Mouse (Mus musculus) megakaryocyte progenitor cell, adult 5-6 weeks (primary cell): Measurements from ENCODE around the gene Lsamp. TPM values are rescaled to one million over a fixed set of nuclear protein-coding genes. Genes with fewer than 3 reads are reported as not detected.
"Not testable (repeated sequence)": the region's sequence is repeated elsewhere in the genome, so short reads cannot be mapped to it uniquely, and the experiment has no call there.

ENCODE experiments used
- ATAC-seq: replicated peaks from 2 replicates; pipeline ENCODE4 v1.8.0; 2016; ENCODE audit warnings: mild to moderate bottlenecking, moderate TSS enrichment, inconsistent platforms; ENCODE audit not compliant: poor library complexity
- total RNA-seq, 2 experiments: library from RNA; stranded (forward) in 1 of 2; stranded (reverse) in 1 of 2; fragments of 157-497, 149-512 nt in 1 of 2; fragments of 200-1000 nt in 1 of 2; gene quantifications; 2 replicates each; pipeline versions ENCODE4 v1.2.3 to v1.2.4; 2015 to 2017

The Lsamp gene
- total RNA-seq, 2 experiments from 2014 or later: not detected

- no peak for ATAC-seq
Observed at GRCm38 (mm10) chr16:40466596-40466995, 482.4 kb downstream of the Lsamp start.

- no peak for ATAC-seq
Observed at GRCm38 (mm10) chr16:40470946-40471345, 486.8 kb downstream of the Lsamp start.

- no peak for ATAC-seq
Observed at GRCm38 (mm10) chr16:40471967-40472366, 487.8 kb downstream of the Lsamp start.

- no peak for ATAC-seq
Observed at GRCm38 (mm10) chr16:40491606-40492005, 507.4 kb downstream of the Lsamp start.

GRCm38 (mm10) chr16:40504262-40504960 lies 520.2 kb downstream of the Lsamp start:
- ATAC-seq: no peak

GRCm38 (mm10) chr16:40509146-40510030 lies 525.2 kb downstream of the Lsamp start:
- ATAC-seq: no peak

GRCm38 (mm10) chr16:40536754-40537153 lies 552.6 kb downstream of the Lsamp start:
- no peak for ATAC-seq

- ATAC-seq: no peak
Observed at GRCm38 (mm10) chr16:40549663-40550062, 565.5 kb downstream of the Lsamp start.

- no peak for ATAC-seq
Observed at GRCm38 (mm10) chr16:40555608-40556007, 571.4 kb downstream of the Lsamp start.

GRCm38 (mm10) chr16:40557680-40558249 lies 573.6 kb downstream of the Lsamp start:
- ATAC-seq: no peak

GRCm38 (mm10) chr16:40567431-40567941 lies 583.3 kb downstream of the Lsamp start:
- ATAC-seq: no peak

- no peak for ATAC-seq
Observed at GRCm38 (mm10) chr16:40572085-40572745, 588.1 kb downstream of the Lsamp start.

GRCm38 (mm10) chr16:40582076-40582475 lies 597.9 kb downstream of the Lsamp start:
- ATAC-seq: no peak

GRCm38 (mm10) chr16:40593161-40593560 lies 609.0 kb downstream of the Lsamp start:
- ATAC-seq: no peak

GRCm38 (mm10) chr16:40601431-40602387 lies 617.5 kb downstream of the Lsamp start:
- ATAC-seq: no peak

GRCm38 (mm10) chr16:40607509-40607908 lies 623.3 kb downstream of the Lsamp start:
- no peak for ATAC-seq

GRCm38 (mm10) chr16:40616697-40617096 lies 632.5 kb downstream of the Lsamp start:
- ATAC-seq: not testable (repeated sequence)

- ATAC-seq: peak; percentile 29; the same call in 1 of the 2 replicates
Observed at GRCm38 (mm10) chr16:40621086-40621485, 636.9 kb downstream of the Lsamp start.

GRCm38 (mm10) chr16:40627159-40627558 lies 643.0 kb downstream of the Lsamp start:
- ATAC-seq: no peak
